Mouse (Mus musculus): ENCODE results near the gene Prdm15.

Prdm15 gene

GRCm38 (mm10) chr16:97752316-97752941 lies 99.2 kb downstream of the Prdm15 start:
- no peak for DNase-seq (ENCODE audit: low read depth, low spot score)

GRCm38 (mm10) chr16:97751884-97752283 lies 99.8 kb downstream of the Prdm15 start:
- no peak for DNase-seq (ENCODE audit: low read depth, low spot score)

GRCm38 (mm10) chr16:97748421-97748820 lies 103.2 kb downstream of the Prdm15 start:
- DNase-seq (ENCODE audit: low read depth, low spot score), result no peak

Measured in ZHBTc4 (cell line).